Mouse (Mus musculus) MEL (cell line): ENCODE data around the gene Trim30d.

Experiments
- CHD2 ChIP-seq: IDR thresholded peaks from 2 replicates; pipeline ENCODE4 v1.6.1; 2011; ENCODE audit warnings: low read length, improper control_type of control experiment
- CTCF ChIP-seq, 3 experiments: IDR thresholded peaks in 2 of 3; conservative IDR thresholded peaks in 1 of 3; 2 replicates each; pipeline ENCODE4 v1.5.1; 2011 to 2012; ENCODE audit warnings: low read length in 3 of 3, low read depth in 2 of 3, mild to moderate bottlenecking in 2 of 3, improper control_type of control experiment in 1 of 3, inconsistent platforms in 1 of 3, mixed read lengths in 1 of 3, moderate library complexity in 1 of 3; ENCODE audit not compliant: control insufficient read depth in 1 of 3, insufficient read depth in 1 of 3, poor library complexity in 1 of 3, severe bottlenecking in 1 of 3
- MYB ChIP-seq: IDR thresholded peaks from 2 replicates; pipeline ENCODE4 v1.6.1; 2011; ENCODE audit warnings: mild to moderate bottlenecking, low read depth, low read length, improper control_type of control experiment
- NELFE ChIP-seq: IDR thresholded peaks from 2 replicates; pipeline ENCODE4 v1.6.1; 2011; ENCODE audit warnings: low read depth, low read length, improper control_type of control experiment
- UBTF ChIP-seq: IDR thresholded peaks from 2 replicates; pipeline ENCODE4 v1.6.1; 2012; ENCODE audit warnings: low read depth, mild to moderate bottlenecking, inconsistent platforms, low read length, improper control_type of control experiment, moderate library complexity, borderline replicate concordance; ENCODE audit not compliant: insufficient read depth

DNA sequence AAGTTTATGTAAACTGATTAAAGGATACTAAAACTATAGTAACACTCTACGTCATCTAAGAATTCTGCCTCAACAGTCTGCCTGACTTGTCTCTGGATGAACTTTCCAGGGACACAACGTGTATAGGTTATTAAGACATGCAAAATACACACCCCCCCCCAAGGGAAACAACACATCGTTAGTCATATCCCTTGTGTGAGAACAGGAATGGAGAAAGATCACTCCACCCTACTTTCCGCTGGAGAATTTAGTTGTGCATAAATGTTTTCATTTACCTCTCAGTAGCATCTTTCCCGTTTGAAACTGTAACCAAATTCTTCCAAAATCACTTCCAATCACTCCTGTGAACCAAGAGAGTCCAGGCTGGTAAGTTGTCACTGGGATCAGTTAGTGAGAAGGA, 42.2 kb upstream of the Trim30d start, which contains the start of gene Olfr651:
- no peak for TF ChIP-seq CHD2
- TF ChIP-seq CTCF (IDR thresholded peaks at IDR 0.05 in 2 of 3, conservative IDR thresholded peaks at IDR 0.05 in 1 of 3; ENCODE audit: control insufficient read depth in 1 of 3, insufficient read depth in 1 of 3, low read depth in 2 of 3, low read length in 3 of 3, poor library complexity in 1 of 3, severe bottlenecking in 1 of 3), result no peak
- no peak for TF ChIP-seq UBTF
- TF ChIP-seq MYB, result no peak
- no peak for TF ChIP-seq NELFE
